Mouse (Mus musculus) E14TG2a.4 (cell line): ENCODE measurements around the gene Aff3.

Experiments used
- CTCF ChIP-seq: conservative IDR thresholded peaks from 2 replicates; pipeline ENCODE4 v1.5.1; 2014; ENCODE audit warnings: low read length
- NANOG ChIP-seq: IDR thresholded peaks from 2 replicates; pipeline ENCODE4 v1.6.1; 2014; ENCODE audit warnings: borderline replicate concordance, low read length, mixed read lengths
- POU5F1 ChIP-seq: IDR thresholded peaks from 2 replicates; pipeline ENCODE4 v1.6.1; 2014; ENCODE audit warnings: low read length, borderline replicate concordance

GRCm38 (mm10) chr1:38228806-38229205 lies 435.9 kb downstream of the Aff3 start:
- TF ChIP-seq CTCF (no peak), NANOG (no peak), POU5F1 (no peak)
